Mouse (Mus musculus): ENCODE measurements at regions not wholly inside any gene's neighbourhood (a gene's known extent, or its start where the extent isn't known, plus 50 kb on each side); places are given as distances from the start of the nearest gene placed in this dataset.

DNA sequence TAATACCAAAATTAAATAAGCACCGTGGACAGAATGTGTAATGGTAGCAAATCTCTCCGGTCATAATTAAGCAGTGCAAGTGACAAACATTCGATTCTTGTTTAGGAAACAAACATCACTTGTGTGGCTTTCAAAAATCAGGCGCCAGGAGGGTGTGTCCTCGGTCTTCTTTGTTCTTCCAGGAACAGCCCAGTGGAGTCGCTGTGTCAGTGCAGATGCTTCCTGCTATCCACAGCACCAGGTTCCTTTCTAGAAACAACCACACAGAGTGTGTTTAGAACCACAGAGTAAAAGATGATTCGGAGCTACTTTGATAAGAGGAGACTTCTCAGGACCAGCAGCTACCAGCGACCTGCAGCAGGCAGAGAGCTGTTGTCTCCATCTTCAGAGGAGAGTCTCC lies 273.3 kb upstream of the N4bp1 start:
- TF ChIP-seq POLR2A (IDR thresholded peaks at IDR 0.05; ENCODE audit: control insufficient read depth, low read depth, low read length) (no peak), CTCF (IDR thresholded peaks at IDR 0.05; ENCODE audit: control insufficient read depth, insufficient read depth, insufficient replicate concordance, low read depth, low read length) (no peak)
